Mouse (Mus musculus): ENCODE results near the gene Efr3b.

The Efr3b gene

DNA sequence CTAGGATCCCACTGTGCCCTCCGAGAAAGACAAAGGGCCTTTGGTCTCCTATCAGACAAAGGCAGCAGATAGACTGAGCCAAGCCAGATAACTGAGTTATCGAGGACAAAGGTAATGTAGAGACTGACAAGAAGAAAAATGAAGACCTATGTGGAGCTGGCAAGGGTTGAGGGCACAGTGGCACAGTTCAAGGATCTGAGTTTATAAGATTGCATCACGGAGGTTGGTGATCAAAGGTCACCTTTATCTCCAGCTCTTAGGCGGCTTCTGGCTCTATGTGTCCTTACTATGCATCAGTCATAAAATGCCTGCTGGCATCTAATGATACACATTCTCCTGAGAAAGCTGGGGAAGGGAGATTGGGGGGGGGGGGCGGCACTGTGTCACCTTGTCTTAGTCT, 2.6 kb downstream of the Efr3b start:
- DNase-seq: no peak

DNA sequence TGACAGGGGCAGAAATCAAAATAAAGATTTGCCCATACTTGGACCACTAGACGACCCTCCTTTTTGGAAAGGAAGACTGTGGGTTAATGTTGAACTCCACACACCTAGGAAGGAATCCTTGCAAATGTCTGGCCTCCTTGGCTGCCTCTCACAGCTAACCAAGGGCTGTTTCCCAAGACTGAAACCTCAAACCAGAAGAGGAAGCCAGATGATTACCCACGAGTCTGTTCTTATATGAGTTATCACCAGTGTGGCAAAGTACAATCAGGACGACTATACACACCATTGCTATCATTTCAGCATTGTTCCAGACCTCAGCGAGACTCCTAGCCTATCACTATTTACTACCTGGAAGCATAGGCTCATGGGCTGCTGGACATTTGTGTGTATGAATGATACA, 9.7 kb downstream of the Efr3b start:
- DNase-seq: no peak

DNA sequence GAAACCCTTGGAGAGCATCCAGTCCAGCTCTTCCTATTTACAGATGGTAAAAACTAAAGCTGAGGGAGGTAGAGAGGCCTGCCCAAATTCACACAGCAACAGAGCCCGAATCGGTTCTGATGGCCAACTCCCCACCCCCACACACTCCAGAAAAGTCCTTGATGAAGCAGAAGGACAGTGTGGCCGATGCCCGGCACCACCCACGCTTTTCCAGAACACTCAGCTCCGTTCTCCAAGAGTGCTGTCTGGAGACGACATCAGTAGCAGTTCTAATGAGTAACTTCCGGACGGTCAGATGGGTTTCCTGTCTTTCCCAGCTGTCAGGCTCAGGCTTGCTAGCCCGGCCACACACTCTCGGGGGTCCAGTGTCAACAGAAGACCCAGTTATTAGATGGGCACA, 10.2 kb downstream of the Efr3b start:
- no peak for DNase-seq

DNA sequence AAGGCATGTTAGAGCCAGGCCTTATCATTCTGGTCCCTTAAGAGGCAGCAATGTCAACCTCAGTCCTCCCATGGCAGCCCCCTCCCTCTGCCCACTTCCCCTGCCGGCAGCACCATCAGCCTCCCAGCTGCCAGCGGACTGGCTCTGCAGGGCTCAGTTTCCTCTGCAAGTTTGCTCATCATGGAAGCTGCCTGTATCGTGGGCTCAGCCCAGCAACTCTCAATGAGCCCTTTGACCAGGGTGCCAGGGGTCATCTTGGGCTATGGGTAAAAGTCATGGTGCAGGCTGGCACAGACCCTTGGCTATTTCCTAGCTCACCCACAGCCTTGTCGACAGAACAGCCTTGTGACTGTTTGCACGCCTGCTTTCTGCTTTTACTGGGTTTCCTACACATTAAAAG, 14.4 kb downstream of the Efr3b start:
- no peak for DNase-seq

DNA sequence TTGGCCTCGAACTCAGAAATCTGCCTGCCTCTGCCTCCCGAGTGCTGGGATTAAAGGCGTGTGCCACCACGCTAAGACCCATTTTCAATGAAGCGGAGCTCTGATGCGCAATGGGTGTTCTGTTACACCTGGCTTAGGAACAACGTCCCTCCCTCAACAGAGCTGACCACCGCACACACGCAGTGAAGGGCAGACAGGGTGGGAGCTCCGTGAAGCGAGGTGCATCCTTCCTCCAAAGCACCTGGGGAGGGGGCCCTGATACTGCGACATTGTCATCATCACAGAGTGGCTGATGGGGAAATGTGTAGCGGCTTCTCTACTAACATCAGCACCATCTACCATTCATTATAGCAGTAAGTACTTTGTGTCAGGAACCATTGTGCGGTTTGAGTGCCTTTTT, 15.2 kb downstream of the Efr3b start:
- DNase-seq: no peak

DNA sequence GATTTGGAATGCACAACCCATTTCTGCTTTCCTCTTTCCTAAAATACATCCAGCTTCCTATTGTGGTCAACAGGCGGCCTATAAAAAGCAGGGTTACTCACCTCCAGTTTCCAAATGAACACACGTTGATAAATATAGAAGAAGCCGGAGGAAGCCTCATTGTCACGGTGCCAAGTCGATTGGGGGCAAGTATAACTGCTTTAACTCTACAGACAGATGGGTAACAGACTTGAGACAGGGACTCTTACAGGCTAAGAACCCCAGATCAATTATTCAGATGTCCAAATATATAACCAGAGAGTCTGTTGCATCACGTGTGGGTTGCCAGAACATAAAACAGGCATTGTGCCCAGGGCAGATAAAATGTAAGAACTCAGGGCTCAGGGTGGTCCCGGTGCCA, 15.9 kb downstream of the Efr3b start:
- DNase-seq: no peak

DNA sequence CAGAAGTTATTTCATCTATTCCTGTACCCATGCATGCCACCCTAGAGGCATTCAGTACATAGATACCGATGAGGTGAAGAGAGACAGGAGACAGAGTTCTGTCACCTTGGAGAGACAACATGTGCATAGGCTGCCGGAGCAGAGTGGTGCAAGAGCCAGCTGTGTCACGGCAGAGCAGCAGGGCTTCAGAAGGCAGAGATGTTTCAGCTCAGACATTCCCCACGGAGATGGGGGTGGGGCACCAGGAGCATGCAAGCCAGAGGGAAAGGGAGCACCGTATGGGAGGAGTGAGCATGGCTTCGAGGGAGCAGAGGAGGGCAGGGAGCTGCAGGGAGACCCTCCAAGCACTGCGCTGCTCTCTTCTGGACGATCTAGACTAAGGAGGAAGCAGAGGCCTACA, 18.2 kb downstream of the Efr3b start:
- no peak for DNase-seq

DNA sequence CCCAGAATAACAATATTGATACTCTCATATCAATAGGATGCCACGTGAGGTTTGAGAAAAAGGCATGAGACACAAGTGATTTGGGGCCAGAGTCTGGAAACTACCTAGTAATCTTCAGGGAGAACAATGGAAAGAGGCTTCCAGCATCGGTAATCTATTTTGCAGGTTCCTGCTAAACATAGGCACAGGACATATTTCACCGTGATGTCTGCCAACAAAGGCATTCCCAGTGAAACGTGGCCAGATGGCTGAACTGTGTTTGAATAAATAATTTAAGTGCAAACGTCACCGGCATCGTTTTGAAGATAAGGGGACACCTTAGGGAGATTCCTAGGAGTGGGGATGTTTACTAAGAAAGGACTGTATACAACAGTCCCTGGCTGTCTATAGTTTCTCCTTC, 22.4 kb downstream of the Efr3b start:
- DNase-seq: no peak

DNA sequence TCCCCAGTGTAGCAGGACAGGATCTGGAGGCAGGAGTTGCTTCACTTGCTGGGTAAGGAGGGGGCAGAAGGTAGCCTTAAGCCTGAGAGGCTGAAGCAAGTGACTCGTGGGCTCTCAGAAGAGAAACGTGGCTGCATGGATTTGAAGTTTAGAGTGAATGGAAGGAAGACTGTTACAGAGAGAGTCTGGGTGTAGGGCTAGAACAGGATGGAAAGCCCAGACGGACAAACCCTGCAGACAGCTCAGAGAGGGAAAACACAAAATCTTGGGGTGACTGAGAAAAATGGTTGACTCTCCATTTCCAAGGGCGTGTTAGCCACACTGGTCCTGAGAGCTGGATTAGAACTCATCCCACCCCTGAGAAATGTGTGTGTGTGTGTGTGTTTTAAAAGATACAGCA, 23.0 kb downstream of the Efr3b start:
- DNase-seq: no peak

DNA sequence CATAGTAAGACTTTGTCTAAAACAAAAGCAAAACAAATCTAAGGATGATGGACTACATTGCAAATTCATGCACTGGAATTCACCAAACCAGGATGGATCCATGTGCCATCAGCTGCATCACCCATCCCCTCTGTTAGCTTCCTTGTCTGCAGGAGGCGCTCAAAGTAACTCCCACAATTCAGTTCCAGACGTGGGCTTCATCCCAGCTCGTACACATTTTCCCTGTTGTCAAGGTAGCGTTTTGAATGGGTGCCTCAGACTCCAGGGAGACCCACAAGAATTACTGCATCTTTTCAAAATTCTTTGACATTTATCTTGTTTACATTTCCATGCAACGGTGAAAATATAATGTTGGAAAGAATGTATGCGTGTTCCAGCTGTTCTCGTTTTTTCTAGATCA, 23.5 kb downstream of the Efr3b start:
- no peak for DNase-seq

DNA sequence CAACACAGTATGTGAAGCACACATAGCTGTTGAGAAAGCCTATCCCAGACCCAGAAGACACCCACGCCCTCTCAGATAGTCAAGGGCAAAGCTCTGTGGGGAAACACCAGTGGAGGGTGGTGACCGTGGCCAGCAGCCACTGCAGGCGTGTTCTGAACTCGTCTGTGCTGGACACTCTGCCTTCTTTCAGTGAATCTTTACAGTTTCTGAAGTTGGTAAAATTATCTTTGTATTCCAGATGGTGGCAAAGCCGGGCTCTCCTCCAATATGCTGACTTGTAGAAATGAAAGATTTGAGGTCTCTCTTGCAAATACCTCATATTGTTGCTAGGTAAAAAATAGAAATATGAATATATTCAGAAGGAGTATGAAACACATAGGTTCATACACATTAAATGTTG, 27.0 kb downstream of the Efr3b start:
- no peak for DNase-seq

DNA sequence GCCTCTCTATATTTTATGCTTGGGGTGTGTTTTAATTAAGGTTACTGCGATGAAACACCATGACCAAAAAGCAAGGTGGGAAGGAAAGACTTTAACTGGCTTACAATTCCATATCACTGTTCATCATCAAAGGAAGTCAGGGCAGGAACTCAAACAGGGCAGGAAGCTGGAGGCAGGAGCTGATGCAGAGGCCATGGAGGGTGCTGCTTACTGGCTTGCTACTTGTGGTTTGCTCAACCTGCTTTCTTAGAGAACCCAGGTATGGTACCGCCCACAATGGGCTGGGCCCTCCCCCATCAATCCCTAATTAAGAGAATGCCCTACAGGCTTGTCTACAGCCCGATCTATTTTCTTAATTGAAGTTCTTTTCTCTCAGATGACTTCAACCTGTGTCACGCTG, 27.4 kb downstream of the Efr3b start:
- DNase-seq: no peak

DNA sequence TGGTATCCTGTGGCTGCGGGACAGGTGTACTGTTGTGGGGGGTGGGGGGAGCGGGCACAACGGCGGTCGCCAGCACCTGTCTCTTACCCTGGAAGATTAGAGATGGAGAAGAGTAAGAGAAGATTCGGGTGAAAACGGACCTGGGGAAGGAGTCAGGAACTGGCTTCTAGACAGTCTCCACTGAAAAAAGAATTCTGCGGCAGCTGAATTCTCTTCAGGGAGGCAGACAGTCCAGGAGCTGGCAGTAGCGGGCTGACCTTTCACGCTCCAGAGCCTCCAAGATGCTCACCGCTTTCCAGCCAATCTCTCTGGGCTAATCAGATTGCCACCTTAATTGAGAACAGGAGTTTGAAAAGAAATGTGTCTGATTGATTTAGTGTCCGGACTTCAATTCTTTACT, 30.0 kb downstream of the Efr3b start:
- DNase-seq: no peak

DNA sequence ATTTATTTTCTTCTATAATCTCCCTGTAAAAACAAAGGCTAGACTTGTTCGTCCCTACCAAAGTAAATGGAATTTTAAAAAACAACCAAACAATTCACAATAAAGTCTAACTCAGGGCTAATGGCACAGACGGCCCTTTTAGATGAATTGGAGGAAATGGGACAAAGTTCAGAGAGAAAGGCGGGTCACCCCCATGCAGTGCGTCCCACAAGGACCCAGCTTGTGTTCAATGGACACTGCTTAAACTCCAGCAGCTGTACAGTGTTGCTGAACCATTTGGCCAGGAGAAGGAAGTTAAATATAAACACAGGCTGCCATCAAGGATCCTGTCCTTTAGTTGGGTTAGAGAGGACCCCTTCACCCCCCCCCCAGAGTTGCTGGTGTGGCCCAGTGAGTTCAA, 30.9 kb downstream of the Efr3b start:
- DNase-seq: no peak

DNA sequence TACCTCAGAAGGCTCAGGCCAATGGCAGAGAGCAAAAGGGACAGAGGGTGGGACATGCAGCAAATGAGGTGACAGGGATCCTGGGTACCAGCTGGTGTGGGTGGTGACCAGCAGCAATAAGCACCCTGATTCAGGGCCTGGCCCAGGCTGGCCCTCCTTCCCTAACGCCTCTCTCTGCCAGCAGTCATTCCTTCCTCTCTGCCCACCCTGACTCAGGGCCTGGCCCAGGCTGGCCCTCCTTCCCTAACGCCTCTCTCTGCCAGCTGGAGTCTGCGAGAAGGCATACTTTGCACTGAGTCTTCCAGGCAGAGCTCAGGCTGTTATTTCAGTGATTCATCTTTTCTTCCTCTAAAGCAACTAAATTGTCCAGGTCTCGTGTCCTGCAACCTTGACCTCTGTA, 31.5 kb downstream of the Efr3b start:
- DNase-seq: no peak

DNA sequence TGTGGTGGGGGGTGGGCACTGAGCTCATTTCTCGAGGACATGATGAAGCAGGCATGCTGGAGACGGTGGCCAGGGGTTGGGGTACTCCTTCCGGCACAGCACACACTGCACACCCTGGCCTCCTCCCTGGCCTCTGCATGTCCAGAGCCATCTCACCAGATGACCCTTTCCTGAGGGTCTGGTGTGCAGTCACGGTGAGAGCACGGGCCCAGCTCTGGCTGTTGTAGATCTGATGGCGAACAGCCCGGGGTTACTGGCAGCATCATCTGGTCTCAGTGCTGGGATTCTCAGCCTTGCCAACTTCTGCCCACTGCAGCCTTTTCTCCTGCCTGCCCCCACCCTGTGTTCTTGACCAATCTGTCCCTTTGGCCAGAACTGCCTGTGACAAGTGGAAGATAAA, 32.6 kb downstream of the Efr3b start:
- DNase-seq: no peak

DNA sequence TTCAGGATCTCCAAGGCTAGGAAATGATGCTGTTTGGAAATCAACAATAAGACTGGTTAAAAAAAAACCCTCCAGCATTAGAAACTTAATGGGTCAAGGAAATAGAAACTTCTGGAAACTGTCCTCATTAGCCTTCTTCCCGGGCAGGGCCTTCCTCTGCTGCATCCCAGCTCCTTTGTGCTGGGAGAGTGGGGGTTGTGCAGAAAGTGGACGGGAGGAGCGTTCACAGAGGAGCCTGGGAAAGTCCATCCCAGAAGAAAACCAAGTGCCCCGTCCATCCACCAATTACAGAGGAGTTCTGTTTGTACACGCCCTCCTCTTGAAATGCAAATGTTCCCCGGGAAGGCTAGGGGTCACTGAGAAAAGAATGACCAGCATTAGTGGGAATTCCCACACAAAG, 34.1 kb downstream of the Efr3b start:
- DNase-seq: no peak

DNA sequence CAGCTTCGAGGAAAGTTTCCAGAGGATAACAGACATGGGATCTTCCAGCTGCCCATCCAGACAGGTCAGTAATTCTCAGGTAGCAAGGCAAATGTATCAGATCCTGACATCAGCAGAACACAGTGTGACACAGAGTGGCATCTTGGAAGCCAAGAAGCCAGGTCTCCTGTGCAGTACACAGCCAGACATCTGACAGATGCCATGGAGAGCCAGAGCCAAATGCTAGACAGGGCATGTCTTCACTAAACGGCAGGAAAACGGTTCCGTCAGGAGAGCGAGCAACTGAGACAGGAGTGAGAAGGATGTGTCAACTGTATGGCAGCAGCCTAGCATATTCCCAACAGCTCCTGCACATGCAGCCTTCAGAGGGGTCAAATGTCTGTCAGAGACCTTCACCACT, 38.3 kb downstream of the Efr3b start:
- no peak for DNase-seq

DNA sequence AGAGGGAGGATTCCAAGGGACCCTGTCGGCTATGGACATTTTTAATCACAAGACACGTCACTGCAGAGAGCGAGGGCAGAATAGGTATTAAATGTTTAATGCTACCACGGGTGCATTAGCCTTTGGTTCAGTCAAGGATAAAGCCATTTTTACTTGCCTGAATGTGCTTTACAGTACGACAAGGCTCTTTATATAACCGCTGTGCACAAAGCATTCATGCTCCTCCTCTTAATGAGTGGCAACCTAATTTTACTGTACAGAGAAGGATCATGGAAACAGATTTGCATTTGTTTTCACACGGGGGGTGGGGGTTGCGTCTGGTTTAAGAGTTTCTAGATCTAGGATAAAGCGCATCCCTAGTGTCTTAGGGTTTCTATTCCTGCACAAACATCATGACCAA, 42.0 kb downstream of the Efr3b start:
- DNase-seq: no peak

DNA sequence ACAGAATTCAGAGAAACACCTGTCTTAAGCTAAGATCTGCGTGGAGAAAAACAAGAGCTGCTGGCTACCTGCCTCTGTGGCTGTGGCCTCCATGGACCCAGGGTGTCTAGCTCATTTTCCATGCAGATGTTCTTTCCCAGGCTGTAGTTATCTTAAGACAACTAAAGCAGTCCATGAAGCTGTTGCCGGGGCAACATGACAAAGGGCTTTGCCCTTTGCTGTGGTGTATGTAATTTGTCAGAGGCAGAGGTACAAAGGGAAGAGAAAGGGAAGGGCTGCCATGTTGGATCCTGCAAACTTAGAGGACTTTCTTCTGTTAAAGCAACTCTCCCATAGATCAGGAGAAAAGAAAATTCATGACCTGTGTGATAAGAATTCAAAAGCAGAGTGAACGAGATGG, 47.7 kb downstream of the Efr3b start:
- DNase-seq: no peak

DNA sequence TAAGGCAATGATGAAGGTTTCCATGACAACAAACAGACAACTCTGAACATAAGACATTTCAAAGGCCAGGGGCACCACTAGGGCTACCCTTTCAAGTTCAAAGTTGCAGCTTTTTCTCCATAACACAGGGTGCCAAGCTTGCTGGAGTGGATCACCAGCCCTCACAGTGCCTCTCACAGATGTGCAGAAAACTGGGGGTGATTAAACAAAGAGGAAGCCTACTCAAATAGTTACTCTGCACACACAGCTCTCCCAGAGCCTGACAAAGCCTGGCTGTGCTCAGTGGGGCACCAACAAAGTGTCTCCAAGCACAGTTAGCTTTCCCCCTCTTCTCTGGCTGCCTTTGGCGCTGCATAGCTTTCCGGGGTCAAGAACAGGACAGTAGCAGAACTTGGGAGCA, 48.8 kb downstream of the Efr3b start:
- DNase-seq: no peak

DNA sequence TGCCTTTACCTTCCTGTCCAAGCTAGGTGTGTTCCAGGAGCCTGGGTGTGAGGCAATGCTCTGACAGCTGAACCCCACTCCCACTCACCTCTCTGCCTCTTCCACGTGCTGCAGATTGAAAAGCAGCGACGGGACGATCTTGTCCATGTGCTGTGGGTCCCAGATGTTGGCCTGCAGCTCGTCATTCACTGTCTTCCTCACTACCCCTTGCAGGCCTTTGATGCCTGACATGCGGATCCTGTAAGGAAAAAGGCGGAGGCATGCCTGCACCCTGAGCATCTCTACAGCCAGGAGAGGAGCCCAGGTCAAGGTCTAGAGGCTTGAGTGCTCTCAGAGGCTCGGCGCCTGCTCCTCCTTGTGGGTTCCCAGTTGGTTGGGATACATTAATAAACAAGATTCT, 54.3 kb downstream of the Efr3b start:
- no peak for DNase-seq

DNA sequence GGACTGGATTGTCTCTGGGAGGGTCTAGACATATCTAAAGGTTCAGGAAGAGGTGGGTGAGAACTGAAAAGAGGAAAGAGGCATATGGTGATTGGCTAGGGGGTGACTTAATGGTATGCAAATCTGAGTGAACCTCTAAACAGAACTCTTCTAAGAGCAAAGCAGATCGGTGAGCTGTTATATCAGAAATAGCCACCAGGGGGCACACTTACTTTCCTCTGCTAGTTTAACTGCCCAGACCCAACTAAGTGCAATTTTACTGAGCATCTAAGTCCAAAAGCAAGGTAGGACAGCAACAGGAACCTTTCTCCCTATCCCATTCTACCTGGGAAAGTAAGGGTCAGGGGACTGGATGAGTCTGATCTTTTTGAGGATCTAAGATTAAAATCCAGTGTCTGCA, 55.0 kb downstream of the Efr3b start:
- peak; percentile 85 for DNase-seq

DNA sequence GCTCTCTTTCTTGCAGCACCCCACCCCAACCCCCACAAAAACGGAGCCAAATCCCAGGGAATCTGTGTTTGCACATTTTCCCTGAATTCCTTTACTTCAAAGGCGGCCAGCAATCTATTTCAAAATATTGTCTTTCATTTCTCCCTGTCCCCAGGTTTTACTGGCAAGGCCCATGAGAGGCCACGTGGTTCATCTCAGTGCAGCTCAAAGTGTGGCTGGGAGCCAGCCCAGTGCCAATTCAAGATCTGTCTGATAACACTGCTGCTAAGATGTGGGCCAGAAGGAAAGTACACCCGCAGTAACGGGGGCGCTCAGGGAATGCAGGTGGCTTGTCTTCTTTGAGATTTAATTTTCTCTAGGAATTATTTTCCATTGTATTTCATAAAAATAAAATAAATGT, 56.5 kb downstream of the Efr3b start:
- DNase-seq: no peak

DNA sequence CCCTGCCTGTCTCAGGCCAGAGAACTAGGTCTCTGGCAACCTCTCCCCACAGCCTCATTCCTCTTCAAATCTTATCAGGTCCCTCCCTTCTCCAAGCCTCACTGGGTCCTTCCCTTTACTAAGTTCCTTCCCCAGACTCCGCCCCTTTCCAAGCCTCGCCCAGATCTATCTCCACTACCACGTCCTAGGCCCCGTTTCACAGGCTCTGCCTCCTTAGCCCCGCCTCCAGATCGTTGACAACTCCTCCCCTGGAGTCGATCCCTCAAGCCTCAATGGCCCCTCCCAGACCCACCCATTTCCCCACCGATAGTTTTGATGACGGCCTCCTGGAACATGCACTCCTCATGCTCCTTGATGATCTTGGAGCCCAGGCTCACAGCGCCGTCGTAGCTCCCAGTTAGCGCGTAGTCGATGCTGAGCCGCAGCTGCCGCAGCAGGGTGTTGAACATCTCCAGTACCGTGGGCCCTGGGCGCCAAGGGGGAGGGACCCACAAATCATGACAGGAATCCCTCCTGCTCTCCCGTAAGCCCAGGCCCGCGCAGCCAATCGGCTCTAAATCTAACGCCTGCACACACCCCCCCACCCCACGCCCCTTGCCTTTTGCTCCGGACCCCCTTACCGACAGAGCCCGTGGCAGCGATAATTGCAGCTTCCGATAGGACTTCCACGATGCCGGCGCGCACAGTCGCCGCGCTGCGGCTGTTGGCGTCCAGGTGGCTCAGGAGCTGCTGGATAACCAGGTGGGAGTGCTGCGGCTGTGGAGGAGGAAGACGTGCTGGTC, 57.2 kb downstream of the Efr3b start:
- DNase-seq: peak; percentile 83

DNA sequence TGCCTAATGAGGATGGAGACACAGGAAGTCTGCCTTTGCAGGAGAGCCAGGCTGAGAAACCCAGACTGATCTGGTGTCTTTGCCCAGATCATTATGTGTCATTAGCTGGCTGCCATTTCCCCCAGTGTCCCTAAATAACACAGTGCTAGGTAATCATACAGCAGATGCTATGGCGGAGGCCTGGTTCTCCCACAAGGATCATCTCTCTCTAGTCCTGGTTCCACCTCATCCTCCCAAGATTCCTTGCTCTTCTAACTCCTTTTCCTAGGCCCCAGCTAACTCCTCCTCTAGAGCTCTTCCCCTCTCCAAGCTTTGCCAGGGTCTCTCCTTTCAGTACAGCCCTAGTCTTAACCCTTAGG, 57.7 kb downstream of the Efr3b start:
- no peak for DNase-seq

All from thymus, postnatal 4 days (tissue).